Mouse (Mus musculus): ENCODE data around the gene Zfp292. TPM values are rescaled to one million over a fixed set of nuclear protein-coding genes. Genes with fewer than 3 reads are reported as not detected.
"Not testable (repeated sequence)": the region's sequence is repeated elsewhere in the genome, so short reads cannot be mapped to it uniquely, and the experiment has no call there.

Zfp292 gene
- 45.5 and 46.8 TPM in 2 replicates for polyA plus RNA-seq (2016; fragmentation: Nextera tagmentation; extraction: Ambion mirVana)

GRCm38 (mm10) chr4:34882818-34883217 is at the start of gene Zfp292:
TSS of gene Zfp292 (minus strand) at chr4:34882960.
- peak within 1 kb of the TSS; percentile 99 for H3K27ac ChIP-seq
- WGBS: under 1% methylated on average over 36 of the region's 44 CpGs
- peaks cover 32% of the 10 kb centered on the region for H3K4me1 ChIP-seq
- peak within 1 kb of the TSS; percentile 94 for H3K4me3 ChIP-seq (replicated peaks)
- peaks cover 7% of the 10 kb centered on the region for H3K36me3 ChIP-seq (replicated peaks)
- no peaks in the 10 kb centered on the region for H3K27me3 ChIP-seq
- ATAC-seq (ENCODE audit: low FRiP score): peak; percentile 95
- peak within 1 kb of the TSS; percentile 70 for H3K4me2 ChIP-seq
- H3K9me3 ChIP-seq: no peaks in the 10 kb centered on the region
- peak within 1 kb of the TSS; percentile 100 for H3K9ac ChIP-seq

- not testable (repeated sequence) for ATAC-seq (ENCODE audit: low FRiP score); H3K27ac ChIP-seq
- WGBS: 78% methylated on average over 7 of the region's 7 CpGs
Measured at GRCm38 (mm10) chr4:34928386-34928785, 45.6 kb upstream of the Zfp292 start.

GRCm38 (mm10) chr4:34922177-34922870 is 39.6 kb upstream of the Zfp292 start:
- whole genome bisulfite sequencing: 67% methylated on average over 6 of the region's 6 CpGs
- Histone ChIP-seq H3K36me3 (replicated peaks) (no peaks in the 10 kb centered on the region), H3K4me3 (replicated peaks) (no peak overlapping the region), H3K4me1 (no peaks in the 10 kb centered on the region), H3K9me3 (no peaks in the 10 kb centered on the region), H3K27ac (no peak overlapping the region), H3K9ac (no peak overlapping the region), H3K27me3 (no peaks in the 10 kb centered on the region), H3K4me2 (no peak overlapping the region)
- ATAC-seq (ENCODE audit: low FRiP score): no peak

More at GRCm38 (mm10) chr4:34928386-34928785, 45.6 kb upstream of the Zfp292 start:
- not testable (repeated sequence) for H3K4me3 ChIP-seq (replicated peaks); H3K9ac ChIP-seq; H3K4me1 ChIP-seq; H3K9me3 ChIP-seq; H3K27me3 ChIP-seq; H3K4me2 ChIP-seq; H3K36me3 ChIP-seq (replicated peaks)

- H3K27me3 ChIP-seq: no peaks in the 10 kb centered on the region
- H3K36me3 ChIP-seq (replicated peaks): no peaks in the 10 kb centered on the region
- H3K9ac ChIP-seq: no peak overlapping the region
- no peak overlapping the region for H3K27ac ChIP-seq
- WGBS: 32% methylated on average over 7 of the region's 7 CpGs
- no peaks in the 10 kb centered on the region for H3K4me1 ChIP-seq
- H3K9me3 ChIP-seq: no peaks in the 10 kb centered on the region
- H3K4me2 ChIP-seq: no peak overlapping the region
- no peak for ATAC-seq (ENCODE audit: low FRiP score)
- H3K4me3 ChIP-seq (replicated peaks): no peak overlapping the region
Measured at GRCm38 (mm10) chr4:34917400-34917799, 34.6 kb upstream of the Zfp292 start.

- Histone ChIP-seq H3K9me3 (no peaks in the 10 kb centered on the region), H3K4me2 (no peak overlapping the region), H3K4me3 (replicated peaks) (no peak overlapping the region), H3K36me3 (replicated peaks) (no peaks in the 10 kb centered on the region), H3K27ac (no peak overlapping the region), H3K27me3 (no peaks in the 10 kb centered on the region), H3K4me1 (no peaks in the 10 kb centered on the region), H3K9ac (no peak overlapping the region)
- ATAC-seq (ENCODE audit: low FRiP score): no peak
- WGBS: 86% methylated on average over 3 of the region's 3 CpGs
Measured at GRCm38 (mm10) chr4:34912171-34912570, 29.4 kb upstream of the Zfp292 start.

- Histone ChIP-seq H3K27me3 (no peaks in the 10 kb centered on the region), H3K4me3 (replicated peaks) (no peak overlapping the region), H3K36me3 (replicated peaks) (no peaks in the 10 kb centered on the region), H3K4me1 (0 out of 2 replicates have a peak, but pooled peaks cover 2% of the 10 kb centered on the region), H3K4me2 (no peak overlapping the region), H3K27ac (no peak overlapping the region), H3K9me3 (no peaks in the 10 kb centered on the region), H3K9ac (no peak overlapping the region)
- WGBS: 78% methylated on average over 3 of the region's 3 CpGs
- ATAC-seq (ENCODE audit: low FRiP score): no peak
Measured at GRCm38 (mm10) chr4:34911401-34911800, 28.6 kb upstream of the Zfp292 start.

GRCm38 (mm10) chr4:34908127-34908526 is 25.4 kb upstream of the Zfp292 start:
- no peak for ATAC-seq (ENCODE audit: low FRiP score)
- Histone ChIP-seq H3K9ac (no peak overlapping the region), H3K4me3 (replicated peaks) (no peak overlapping the region), H3K9me3 (no peaks in the 10 kb centered on the region), H3K36me3 (replicated peaks) (no peaks in the 10 kb centered on the region), H3K4me1 (0 out of 2 replicates have a peak, but pooled peaks cover 2% of the 10 kb centered on the region), H3K27ac (no peak overlapping the region), H3K4me2 (no peak overlapping the region), H3K27me3 (0 out of 2 replicates have a peak, but pooled peaks cover 3% of the 10 kb centered on the region)
- 94% methylated on average over 7 of the region's 7 CpGs for WGBS

GRCm38 (mm10) chr4:34907026-34907425 is 24.3 kb upstream of the Zfp292 start:
- no peaks in the 10 kb centered on the region for H3K9me3 ChIP-seq
- ATAC-seq (ENCODE audit: low FRiP score): no peak
- no peaks in the 10 kb centered on the region for H3K36me3 ChIP-seq (replicated peaks)

GRCm38 (mm10) chr4:34906151-34906550 is 23.4 kb upstream of the Zfp292 start:
- Histone ChIP-seq H3K4me3 (replicated peaks) (no peak overlapping the region), H3K4me2 (no peak overlapping the region), H3K36me3 (replicated peaks) (no peaks in the 10 kb centered on the region), H3K4me1 (0 out of 2 replicates have a peak, but pooled peaks cover 2% of the 10 kb centered on the region), H3K9me3 (no peaks in the 10 kb centered on the region), H3K27ac (no peak overlapping the region), H3K27me3 (0 out of 2 replicates have a peak, but pooled peaks cover 3% of the 10 kb centered on the region), H3K9ac (no peak overlapping the region)
- no peak for ATAC-seq (ENCODE audit: low FRiP score)
- WGBS: 78% methylated on average over 4 of the region's 4 CpGs

More at GRCm38 (mm10) chr4:34907026-34907425, 24.3 kb upstream of the Zfp292 start:
- H3K9ac ChIP-seq: no peak overlapping the region
- WGBS: 42% methylated on average over 14 of the region's 14 CpGs
- H3K4me3 ChIP-seq (replicated peaks): no peak overlapping the region
- H3K27me3 ChIP-seq: 0 out of 2 replicates have a peak, but pooled peaks cover 3% of the 10 kb centered on the region
- 0 out of 2 replicates have a peak, but pooled peaks cover 2% of the 10 kb centered on the region for H3K4me1 ChIP-seq
- H3K4me2 ChIP-seq: no peak overlapping the region
- no peak overlapping the region for H3K27ac ChIP-seq

- no peak for ATAC-seq (ENCODE audit: low FRiP score)
- Histone ChIP-seq H3K9ac (no peak overlapping the region), H3K4me2 (no peak overlapping the region), H3K27ac (no peak overlapping the region), H3K9me3 (no peaks in the 10 kb centered on the region), H3K4me1 (0 out of 2 replicates have a peak, but pooled peaks cover 2% of the 10 kb centered on the region), H3K36me3 (replicated peaks) (no peaks in the 10 kb centered on the region), H3K27me3 (0 out of 2 replicates have a peak, but pooled peaks cover 3% of the 10 kb centered on the region), H3K4me3 (replicated peaks) (no peak overlapping the region)
- WGBS: 60% methylated on average over 5 of the region's 5 CpGs
Measured at GRCm38 (mm10) chr4:34905396-34905795, 22.6 kb upstream of the Zfp292 start.

GRCm38 (mm10) chr4:34901582-34901981 is 18.8 kb upstream of the Zfp292 start:
- H3K4me1 ChIP-seq; H3K9ac ChIP-seq; H3K36me3 ChIP-seq (replicated peaks); H3K4me2 ChIP-seq; H3K9me3 ChIP-seq; ATAC-seq (ENCODE audit: low FRiP score); H3K27ac ChIP-seq; H3K4me3 ChIP-seq (replicated peaks); H3K27me3 ChIP-seq: not testable (repeated sequence)
- WGBS: 74% methylated on average over 3 of the region's 3 CpGs

- Histone ChIP-seq H3K9ac (no peak overlapping the region), H3K36me3 (replicated peaks) (no peaks in the 10 kb centered on the region), H3K27me3 (0 out of 2 replicates have a peak, but pooled peaks cover 3% of the 10 kb centered on the region), H3K9me3 (no peaks in the 10 kb centered on the region), H3K27ac (no peak overlapping the region), H3K4me2 (no peak overlapping the region), H3K4me1 (no peaks in the 10 kb centered on the region), H3K4me3 (replicated peaks) (no peak overlapping the region)
- ATAC-seq (ENCODE audit: low FRiP score): no peak
- 76% methylated on average over 4 of the region's 4 CpGs for WGBS
Measured at GRCm38 (mm10) chr4:34901166-34901565, 18.4 kb upstream of the Zfp292 start.

- Histone ChIP-seq H3K27ac (no peak overlapping the region), H3K9me3 (no peaks in the 10 kb centered on the region), H3K4me2 (no peak overlapping the region), H3K4me3 (replicated peaks) (no peak overlapping the region), H3K27me3 (0 out of 2 replicates have a peak, but pooled peaks cover 3% of the 10 kb centered on the region), H3K4me1 (no peaks in the 10 kb centered on the region), H3K36me3 (replicated peaks) (no peaks in the 10 kb centered on the region), H3K9ac (no peak overlapping the region)
- no peak for ATAC-seq (ENCODE audit: low FRiP score)
- WGBS: 62% methylated on average over 9 of the region's 9 CpGs
Measured at GRCm38 (mm10) chr4:34900155-34900554, 17.4 kb upstream of the Zfp292 start.

Data from forebrain, embryonic 12.5 days (tissue).